Mouse (Mus musculus): ENCODE results near the gene Sdk1.

Sdk1 gene

DNA sequence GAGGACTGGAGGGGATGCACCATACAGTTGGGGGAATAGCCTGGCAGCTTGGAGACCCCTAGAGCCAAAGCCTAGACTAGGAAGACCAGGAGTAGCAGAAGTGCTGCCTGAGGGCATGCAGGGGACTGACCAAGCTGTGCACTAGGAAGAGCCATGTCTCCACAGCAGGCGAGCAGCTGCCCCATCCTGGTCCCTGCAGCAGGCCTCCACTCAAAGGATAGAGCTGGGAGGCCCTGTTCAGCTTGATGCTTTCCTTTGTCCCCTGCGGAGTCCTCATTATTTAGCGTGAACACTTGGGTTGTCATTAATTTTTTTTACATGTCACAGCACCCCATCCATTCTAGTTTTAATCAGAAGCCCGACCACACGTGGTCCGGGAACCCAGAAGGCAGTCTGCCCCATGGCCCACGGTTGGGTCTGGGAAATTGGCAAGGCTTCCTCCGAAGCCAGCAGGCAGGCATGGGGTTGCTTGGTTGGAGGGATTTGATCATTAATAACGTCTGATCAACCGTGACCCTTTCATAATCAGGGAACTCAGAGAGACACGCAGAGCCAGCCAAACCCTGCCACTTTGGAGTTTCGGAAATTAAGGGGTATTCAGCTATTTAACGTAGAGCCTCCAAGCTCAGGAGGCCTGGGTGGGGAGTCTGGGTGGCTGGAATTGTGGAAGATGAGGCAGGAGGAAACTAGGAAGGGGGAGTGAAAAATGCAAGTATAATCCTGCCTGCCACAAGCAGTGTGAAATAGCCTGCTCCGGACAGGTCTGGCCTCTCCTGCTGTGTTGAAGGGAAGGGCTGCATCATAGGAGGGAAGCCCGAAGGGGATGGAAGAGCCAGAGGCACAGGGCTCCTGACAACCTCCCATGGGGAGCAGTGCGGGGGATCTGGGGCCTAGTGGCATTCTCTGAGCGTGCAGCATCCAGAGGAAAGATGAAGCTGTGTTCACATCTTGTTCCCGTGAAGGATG is 872.2 kb downstream of the Sdk1 start:
- DNase-seq (ENCODE audit: low spot score in 2 of 2): no peak

DNA sequence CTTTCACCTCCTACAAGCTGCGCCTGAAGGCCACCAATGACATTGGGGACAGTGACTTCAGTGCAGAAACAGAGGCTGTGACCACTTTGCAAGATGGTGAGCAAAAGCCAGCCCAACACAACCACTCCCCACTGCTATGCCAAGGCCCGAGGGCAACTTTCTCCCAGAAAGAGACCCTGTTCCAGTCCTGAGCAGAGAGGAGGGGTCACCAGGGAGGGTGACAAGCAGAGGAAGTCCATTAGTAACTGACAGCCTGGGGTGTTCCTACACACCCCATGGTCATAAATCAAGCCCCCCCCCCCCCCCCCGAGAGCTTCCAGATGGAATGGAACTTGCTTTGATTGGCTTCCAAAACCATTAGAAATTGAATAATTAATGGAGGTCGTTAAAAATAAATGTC is 886.5 kb downstream of the Sdk1 start:
- no peak for DNase-seq (ENCODE audit: low spot score in 2 of 2)

DNA sequence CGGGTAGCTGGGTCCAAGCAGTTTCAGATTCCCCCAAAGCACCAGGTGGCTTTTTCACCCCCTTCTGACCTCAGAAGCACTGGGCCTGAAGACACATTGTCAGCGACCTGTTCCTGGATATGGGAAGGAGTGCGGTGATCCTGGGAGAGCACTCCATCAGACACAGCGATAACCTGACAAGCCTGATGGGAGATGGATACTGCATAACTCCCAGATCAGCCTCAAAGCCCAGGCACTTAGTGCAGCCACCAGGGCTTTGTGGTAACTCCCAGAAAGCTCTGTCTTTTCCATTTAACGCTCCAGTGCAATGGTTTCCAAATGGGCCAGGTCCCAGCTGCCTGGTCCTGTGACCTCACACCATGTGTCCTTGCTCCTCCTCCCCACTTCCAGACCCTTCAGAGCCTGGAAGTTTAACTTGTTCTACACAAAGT is 886.9 kb downstream of the Sdk1 start:
- no peak for DNase-seq (ENCODE audit: low spot score in 2 of 2)

DNA sequence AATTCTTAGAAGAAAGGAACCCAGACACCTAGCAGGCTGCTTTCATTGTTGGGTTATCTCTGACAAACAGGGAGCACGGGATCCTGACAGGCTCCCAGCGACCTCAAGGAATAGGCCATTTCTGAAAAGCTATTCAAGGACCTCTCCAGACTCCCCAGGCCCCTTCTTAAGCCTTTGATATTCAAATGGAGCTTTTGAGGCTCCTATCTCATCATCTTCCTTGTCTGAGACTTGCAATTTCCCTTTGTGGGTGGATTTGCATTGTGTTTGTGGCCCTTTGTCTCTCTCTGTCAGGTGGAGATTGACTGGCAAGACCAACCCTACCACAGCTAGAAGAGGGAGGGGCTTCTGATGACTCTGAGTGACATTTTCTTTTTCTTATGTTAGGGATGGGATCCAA is 888.7 kb downstream of the Sdk1 start:
- DNase-seq (ENCODE audit: low spot score in 2 of 2): no peak

DNA sequence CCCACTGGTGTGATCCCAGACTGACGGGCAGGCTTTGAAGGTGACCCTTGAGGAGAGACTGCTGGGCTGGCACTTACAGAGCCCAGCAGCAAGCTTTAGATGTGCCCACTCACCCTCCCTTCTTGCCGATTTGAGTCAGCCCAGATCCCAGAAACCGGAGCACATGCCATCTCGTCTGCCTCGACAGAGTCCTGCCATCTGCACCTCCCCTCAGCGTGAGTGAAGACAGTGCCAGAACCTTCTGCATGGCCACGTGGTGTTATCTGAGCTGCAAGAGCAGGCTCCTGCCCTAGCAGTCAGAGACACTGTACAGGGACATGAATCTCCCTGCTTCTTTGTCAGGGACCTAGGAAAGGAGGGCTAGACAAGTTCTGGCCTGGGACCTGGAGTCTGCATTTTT is 898.7 kb downstream of the Sdk1 start:
- peak; percentile 13 to 31 for DNase-seq (ENCODE audit: low spot score in 2 of 2)

DNA sequence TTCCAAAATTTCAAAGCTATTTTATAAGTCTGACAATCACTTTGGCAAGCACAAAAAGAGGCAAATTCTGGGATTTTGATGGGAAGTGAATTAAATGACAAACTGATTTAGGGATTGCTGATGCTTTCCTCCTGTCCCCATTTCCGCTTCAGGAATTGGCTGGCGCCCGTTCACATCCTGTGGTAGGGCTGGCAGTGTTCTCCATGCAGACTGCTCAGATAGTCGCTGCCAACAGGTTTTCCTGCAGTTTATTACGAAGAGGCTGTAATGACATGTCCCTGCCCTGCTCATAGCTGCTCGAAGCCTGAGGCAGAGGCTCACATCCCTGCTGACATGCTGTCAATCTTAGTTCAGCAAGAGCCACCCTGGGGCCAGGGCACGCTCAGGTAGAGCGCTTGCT is 908.3 kb downstream of the Sdk1 start:
- peak in 1 of 2 experiments; percentile 5 for DNase-seq (ENCODE audit: low spot score in 2 of 2)

DNA sequence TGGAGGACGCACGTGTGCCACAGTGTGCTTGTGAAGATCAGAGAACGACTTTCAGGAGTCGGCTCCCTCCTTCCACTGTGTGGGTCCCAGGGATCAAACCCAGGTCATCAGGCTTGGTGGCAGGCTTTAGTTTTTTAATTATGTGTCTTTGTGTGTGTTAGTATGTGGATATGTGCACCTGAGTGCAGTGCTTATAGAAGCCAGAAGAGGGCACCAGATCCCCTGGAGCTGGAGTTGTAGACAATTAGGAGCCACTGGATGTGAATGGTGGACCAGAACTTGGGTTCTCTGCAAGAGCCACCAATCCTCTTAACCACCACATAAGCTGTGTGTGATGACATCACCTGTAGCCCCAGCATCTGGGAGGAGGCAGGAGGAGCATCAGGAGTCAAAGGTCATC is 909.5 kb downstream of the Sdk1 start:
- DNase-seq (ENCODE audit: low spot score in 2 of 2): no peak

DNA sequence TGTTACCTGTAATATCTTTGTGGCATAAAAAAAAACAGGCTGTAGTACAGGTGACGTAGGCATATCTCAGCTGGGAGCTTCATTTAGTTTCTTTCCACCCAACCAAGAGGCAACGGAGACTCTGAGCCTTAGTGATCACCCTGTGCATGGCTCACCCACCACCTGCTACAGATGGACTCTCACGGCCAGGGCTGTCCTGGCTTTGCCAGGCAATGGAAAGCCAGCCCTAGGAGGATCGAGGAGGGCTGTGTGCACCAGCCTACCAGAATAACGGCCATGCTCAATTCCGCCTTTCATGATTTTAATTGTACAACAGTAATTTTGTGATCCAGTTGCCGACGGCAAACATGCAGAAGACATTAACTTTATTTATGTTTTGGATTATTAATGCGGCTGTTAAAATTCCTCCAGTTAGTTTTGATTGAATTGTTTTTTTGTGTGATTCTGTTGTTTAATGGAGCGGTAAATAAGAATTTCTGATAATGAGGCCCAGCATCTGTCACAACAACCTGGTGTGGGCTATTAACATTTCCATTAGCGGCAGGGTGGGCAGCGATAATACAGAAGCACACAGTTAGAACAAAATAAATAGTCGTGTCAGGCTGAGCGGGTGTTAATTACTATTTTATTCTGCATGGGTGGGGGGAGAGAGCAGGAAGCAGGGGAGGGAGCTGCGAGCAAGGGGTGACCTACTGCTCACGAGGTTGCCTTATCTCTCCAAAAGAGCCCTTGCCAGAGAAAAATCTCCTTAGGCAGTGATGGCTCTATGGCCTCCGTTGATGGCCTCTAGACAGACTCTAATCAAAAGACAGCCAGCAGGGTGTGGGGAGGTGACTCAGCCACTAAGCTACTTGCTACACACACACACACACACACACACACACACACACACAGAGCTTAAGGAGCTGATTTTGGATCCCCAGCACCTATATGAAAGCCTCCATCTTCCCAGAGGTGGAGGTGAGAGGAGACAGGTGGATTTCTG is 915.9 kb downstream of the Sdk1 start:
- no peak for DNase-seq (ENCODE audit: low spot score in 2 of 2)

DNA sequence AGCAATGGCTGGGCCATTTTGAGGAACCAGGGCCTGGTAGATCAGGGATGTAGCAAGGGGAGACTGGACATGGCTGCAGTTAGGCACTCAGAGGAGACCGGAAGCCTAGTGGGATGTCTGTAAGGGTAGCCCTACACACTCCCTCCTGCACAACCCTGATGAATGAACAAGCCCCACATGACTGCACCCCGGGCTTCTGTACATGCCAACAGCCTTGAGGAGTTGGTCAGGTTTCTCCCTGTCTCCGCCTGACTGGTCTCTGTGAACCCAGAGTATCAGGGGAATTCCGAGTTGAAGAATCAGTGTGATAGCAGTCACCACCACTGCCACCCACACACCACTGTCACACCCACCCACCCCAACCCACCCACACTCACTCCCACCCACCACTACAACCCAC is 922.2 kb downstream of the Sdk1 start:
- DNase-seq (ENCODE audit: low spot score in 2 of 2): no peak

DNA sequence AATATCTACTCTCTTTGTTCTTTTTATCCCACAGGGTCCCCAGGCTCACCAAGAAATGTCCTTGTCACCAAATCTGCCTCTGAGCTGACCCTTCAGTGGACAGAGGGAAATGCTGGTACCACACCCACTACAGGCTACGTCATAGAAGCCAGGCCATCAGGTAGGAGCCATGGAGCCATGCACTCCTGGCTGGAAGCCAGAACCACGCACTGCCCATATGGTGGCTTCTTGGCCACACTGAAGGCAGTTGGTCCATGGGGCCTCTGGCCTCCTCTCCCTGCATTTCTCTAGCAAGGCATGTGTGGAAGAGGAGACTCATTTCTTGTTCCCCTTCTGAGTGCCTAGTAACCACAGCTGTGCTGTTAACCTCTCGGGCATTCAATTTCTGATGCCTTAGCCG is 932.3 kb downstream of the Sdk1 start:
- DNase-seq (ENCODE audit: low spot score in 2 of 2): no peak

DNA sequence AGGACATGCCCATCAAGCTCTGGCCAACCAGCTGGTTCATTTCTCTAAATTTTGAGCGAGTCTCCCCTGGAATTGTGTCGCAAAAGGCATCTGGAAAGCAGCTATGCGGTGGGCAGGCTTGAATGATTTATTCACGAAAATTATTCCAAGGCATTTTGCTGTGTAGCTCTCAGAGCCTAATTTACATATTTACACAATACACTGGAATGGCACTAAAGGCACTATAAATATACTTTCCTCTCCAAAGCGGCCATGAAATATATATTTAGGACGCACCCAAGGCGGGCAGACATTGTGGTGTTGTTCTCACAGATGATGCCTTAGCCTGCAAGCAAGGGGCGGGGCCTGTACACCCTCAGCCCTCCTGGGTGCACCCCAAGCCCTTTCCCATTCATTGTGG is 936.9 kb downstream of the Sdk1 start:
- peak; percentile 13 to 19 for DNase-seq (ENCODE audit: low spot score in 2 of 2)

DNA sequence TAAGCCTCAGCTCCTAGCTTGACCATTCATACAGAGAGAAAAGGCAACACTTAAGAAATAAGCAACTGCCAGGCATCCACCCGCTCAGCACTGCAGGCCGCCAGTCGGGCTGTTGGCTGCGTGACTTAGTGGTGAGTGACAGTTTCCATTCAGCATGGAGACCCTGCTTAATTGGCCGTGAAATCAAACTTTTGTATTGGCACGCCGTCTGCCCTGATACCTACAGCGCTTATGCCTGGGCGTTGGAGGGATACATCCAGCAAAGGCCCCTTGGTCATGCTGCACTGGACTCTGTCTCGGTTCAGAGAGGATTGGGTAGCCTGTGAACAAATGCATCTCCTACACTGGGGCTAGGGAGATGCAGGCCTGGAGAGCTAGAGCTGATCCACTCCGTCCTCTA is 938.0 kb downstream of the Sdk1 start:
- DNase-seq (ENCODE audit: low spot score in 2 of 2): no peak

DNA sequence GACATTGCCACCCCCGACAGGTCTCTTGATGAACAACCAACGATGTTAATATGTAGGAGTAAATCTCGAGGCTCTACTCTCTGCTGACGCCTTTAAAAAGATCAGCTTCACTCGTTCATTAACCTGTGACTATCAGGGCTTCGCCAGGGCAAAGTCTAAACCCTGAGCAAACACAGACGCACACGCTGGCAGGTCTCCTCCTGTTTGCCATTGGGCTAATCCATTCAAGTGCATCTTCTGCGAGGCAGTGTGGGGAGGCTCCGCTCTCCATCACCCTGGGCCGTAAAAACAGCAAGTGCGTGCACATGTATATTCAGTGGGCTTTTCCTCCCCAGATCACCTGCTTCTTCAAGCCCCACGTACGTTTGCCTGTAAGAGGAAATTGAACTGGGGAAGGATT is 940.6 kb downstream of the Sdk1 start:
- no peak for DNase-seq (ENCODE audit: low spot score in 2 of 2)

DNA sequence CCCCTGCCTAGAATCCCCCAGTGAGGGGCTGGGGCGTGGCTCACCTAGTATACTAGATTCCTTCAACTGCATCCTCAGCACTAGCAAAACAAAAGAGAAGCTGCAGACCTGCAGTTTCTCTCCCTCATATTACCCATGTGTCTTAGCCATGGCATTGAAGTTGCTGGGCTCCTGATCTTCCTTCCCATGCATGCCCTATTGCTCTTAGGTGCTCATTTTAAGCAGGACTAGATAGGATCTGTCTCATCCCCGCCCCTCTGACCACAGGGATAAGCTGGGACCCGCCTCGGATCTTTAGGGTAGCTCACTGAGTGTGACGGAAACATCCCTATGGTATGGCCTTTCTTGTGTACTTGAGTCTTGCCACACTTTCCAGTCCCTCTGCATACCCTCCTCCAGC is 947.5 kb downstream of the Sdk1 start:
- DNase-seq (ENCODE audit: low spot score in 2 of 2): no peak

DNA sequence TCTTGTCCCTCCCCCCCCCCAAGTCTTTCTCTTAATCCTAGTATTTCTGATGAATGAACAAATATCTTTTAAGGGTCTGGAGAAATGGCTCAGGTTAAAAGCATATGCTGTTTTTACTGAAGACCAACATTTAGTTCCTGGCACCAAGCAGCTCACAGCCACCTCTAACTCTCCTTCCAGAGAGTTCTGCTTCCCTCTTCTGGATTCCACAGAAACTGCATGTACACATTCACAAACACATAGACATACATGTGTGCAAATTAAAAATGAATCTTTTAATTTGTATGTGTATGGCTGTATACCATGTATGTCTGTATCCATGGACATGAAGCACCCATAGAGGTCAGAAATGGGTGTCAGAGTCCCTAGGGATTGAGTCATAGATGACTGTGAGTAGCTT is 968.6 kb downstream of the Sdk1 start:
- no peak for DNase-seq (ENCODE audit: low spot score in 2 of 2)

DNA sequence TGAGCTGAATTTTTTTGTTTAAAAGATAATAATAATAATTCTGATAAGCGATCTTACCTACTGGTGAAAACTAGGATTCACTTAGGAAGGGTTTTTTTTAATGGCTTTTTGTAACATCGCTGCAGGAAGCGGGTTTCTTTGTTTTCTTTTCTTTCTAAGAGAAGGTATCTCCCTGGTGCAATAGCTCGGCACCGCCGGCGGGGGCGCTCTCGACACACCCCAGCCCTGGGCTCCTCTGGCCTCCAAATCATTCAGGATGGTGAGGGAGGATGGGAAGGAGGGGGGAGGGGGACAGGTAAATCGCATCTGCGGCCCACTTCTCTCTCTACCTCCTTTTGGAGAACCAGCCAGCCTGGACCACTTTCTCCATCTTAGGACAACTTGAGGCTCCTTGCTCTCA is 971.0 kb downstream of the Sdk1 start:
- no peak for DNase-seq (ENCODE audit: low spot score in 2 of 2)

DNA sequence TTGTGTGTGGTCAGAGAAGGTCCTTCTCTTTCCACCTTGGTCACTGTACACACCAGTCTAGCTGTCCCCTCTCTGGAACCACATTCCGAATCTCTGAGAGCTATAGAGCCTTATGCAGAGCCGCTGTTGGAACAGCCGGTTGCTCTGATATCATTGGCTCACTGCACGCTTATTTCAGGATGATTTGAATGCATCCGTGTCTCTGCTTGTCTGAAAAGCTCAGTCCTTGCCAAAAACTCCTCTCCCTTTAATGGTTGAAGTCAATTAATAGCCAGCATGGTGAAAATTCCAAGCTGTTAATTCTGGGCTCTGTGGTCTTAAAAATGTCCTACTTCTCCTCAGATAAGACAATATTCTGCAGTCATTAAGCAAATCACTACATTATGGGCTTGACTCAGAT is 974.7 kb downstream of the Sdk1 start:
- no peak for DNase-seq (ENCODE audit: low spot score in 2 of 2)

DNA sequence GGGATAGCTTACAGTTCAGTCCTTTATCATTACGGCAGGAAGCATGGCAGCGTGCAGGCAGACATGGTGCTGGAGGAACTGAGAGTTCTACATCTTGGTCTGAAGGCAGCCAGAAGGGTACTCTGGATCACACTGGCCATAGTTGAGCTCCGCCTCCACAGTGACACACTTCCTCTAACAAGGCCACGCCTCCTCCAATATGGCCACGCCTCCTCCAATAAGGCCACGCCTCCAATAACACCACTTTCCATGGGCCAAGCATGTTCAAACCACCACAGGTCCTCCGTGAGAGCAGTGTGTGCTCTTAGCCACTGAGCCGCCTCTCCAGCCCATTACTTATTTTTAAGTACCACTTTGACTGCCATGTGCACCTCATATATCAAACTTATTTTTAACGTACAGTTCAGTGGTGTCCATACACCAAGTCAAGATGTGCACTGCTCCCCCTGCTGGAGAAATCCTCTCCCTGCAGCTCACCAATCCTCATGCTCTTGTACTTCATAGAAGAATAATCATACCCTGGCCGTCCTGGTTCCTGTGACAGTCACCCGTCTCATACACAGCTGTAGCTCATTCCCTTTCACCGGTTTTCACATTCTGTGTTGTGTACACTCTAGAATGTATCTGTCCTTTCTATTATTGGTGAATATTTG is 979.7 kb downstream of the Sdk1 start:
- no peak for DNase-seq (ENCODE audit: low spot score in 2 of 2)

DNA sequence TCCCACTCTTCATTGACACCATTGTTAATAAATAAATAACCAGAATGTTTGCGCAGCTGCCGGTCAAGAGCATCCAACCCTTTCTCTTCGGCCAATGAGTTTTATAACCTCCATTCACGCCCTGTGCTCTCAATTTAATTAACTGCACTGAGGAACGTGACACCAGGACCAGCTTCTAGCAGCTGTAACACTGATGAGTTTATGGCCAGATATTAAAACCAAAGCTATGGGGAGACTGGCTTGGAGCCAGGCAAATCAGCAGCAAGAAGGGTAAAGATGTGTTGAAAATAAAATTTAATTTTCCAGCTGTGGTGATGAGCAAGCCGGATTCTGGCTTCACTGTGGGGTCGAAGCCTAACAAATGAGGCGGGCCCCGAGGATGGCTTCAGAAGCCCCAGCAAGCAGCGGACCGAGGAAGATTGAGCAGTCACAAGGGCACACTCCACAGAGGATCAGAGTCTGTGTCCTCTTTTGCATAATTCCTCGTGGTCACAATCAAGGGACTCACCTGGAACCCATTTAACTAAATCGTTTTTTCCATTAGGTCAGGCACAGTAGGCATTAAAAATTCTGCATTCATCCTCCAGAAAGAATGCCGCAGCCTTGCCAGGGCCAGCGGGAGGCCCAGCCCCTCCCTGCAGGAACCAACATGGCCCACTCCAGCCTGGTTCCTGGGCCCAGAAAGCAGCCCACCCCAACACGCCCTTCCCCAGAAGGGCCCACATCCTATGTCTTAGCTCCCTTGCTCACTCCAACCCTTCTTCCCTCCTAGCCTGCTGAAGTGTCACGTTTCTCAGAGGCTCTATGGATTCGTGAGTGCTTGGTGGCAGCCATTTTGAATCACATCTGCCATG is 987.9 kb downstream of the Sdk1 start:
- no peak for DNase-seq (ENCODE audit: low spot score in 2 of 2)

DNA sequence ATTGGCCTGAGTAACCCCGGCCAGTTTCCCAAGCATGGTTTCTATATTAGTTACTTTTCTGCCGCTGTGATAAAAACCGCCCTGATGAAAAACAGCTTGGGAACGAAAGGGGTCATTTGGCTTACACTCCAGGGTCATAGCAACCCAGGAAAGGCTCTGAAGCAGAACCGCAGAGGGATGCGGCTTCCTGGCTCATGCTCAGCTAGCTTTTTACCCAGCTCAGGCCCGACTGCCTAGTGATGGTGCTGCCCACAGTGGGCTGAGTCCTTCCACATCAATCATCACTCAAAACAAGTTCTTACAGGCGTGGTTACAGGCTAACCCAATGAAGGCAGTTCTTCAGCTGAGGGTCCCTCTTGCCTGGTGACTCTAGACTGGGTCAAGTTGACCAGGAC is 988.5 kb downstream of the Sdk1 start:
- DNase-seq (ENCODE audit: low spot score in 2 of 2): no peak

DNA sequence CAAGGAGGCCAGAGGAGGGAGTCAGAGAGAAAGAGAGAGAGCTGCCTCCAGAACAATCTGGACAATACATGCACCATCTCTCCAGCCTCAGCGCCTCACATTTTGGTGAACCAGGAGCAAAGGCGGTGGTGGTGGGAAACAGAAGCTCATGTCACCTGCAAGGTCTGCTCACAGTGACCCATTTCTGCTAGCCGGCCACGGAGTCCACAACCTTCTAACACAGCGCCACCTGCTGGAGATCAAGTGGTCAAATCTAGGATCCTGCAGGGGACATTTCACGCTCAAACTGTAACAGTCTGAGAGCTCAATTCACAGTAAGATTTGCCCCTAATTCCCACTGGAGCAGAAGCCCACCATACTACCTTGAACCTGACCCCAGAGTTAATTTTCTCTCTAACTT is 999.0 kb downstream of the Sdk1 start:
- no peak for DNase-seq (ENCODE audit: low spot score in 2 of 2)
